Mouse (Mus musculus): Measurements from ENCODE around the gene Ccp110. TPM values are rescaled to one million over a fixed set of nuclear protein-coding genes. Genes with fewer than 3 reads are reported as not detected.

Gene Ccp110
- polyA plus RNA-seq, 2 experiments = 4.2 to 13.8 TPM

DNA sequence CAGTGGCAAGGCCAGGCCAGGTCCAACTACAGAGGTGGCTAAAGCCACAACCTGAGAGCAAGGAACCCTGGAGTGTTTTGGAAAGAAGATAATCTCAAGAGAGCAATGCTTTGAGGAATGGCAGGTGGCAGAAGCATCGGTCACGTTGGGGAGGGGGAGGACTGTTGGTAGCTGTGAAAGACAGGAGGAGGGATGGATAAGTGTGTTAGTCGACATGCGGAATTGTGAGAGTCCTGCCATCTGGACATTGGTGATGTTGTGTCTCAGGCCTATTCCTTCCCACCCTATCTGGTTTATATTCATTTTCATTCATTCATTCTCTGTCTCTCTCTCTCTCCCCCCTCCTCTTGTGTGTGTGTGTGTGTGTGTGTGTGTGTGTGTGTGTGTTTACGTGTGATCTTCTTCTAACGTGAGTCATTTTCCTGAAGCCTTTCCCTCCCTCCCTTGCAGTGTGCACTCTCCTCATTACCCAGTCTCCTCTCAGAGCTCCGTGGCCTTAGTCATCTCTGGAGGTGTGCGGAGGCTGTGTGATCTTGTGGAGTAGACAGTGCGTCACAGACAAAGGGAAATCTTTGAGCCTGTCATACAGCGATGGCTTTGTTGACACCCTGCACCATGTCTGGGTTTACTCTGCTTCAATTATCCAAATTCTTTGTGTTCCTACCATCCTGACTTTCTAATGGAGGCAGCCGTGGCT lies 71.1 kb downstream of the Ccp110 start:
- TF ChIP-seq CTCF (IDR thresholded peaks at IDR 0.05; ENCODE audit: low read depth) (no peak), EP300 (IDR thresholded peaks at IDR 0.05; ENCODE audit: low read depth) (no peak)
- no peak overlapping the region for H3K9ac ChIP-seq (replicated peaks)
- H3K36me3 ChIP-seq (replicated peaks; ENCODE audit: control insufficient read depth, insufficient read depth, low read depth) = no peaks in the 10 kb centered on the region
- WGBS (ENCODE audit: insufficient replicate concordance) = 86% methylated on average over 11 of the region's 11 CpGs
- no peaks in the 10 kb centered on the region for H3K9me3 ChIP-seq (ENCODE audit: control insufficient read depth, low read length)
- no peak for ATAC-seq (ENCODE audit: insufficient read depth)
- H3K4me3 ChIP-seq (ENCODE audit: insufficient read depth in 1 of 2, low read depth in 2 of 2, low read length in 2 of 2) = no peak overlapping the region
- H3K27ac ChIP-seq = no peak overlapping the region
- no peaks in the 10 kb centered on the region for H3K4me1 ChIP-seq (replicated peaks; ENCODE audit: control insufficient read depth in 2 of 2, insufficient read depth in 2 of 2, low read length in 1 of 2)
- no peak for DNase-seq (ENCODE audit: low read depth in 3 of 3, low spot score in 3 of 3)
- H3K27me3 ChIP-seq (ENCODE audit: control insufficient read depth, insufficient read depth, low read length) = no peaks in the 10 kb centered on the region
- H3K4me2 ChIP-seq (ENCODE audit: low read depth) = no peak overlapping the region

GRCm38 (mm10) chr7:118786091-118786490 lies 73.7 kb downstream of the Ccp110 start:
- Histone ChIP-seq H3K27ac (no peak overlapping the region), H3K4me1 (replicated peaks; ENCODE audit: control insufficient read depth in 2 of 2, insufficient read depth in 2 of 2, low read length in 1 of 2) (no peaks in the 10 kb centered on the region), H3K9ac (replicated peaks) (no peak overlapping the region), H3K9me3 (ENCODE audit: control insufficient read depth, low read length) (no peaks in the 10 kb centered on the region), H3K27me3 (ENCODE audit: control insufficient read depth, insufficient read depth, low read length) (no peaks in the 10 kb centered on the region), H3K36me3 (replicated peaks; ENCODE audit: control insufficient read depth, insufficient read depth, low read depth) (no peaks in the 10 kb centered on the region), H3K4me3 (ENCODE audit: insufficient read depth in 1 of 2, low read depth in 2 of 2, low read length in 2 of 2) (no peak overlapping the region), H3K4me2 (ENCODE audit: low read depth) (no peak overlapping the region)
- 75% methylated on average over 6 of the region's 6 CpGs for WGBS (ENCODE audit: insufficient replicate concordance)
- no peak for DNase-seq (ENCODE audit: low read depth in 3 of 3, low spot score in 3 of 3)
- TF ChIP-seq CTCF (IDR thresholded peaks at IDR 0.05; ENCODE audit: low read depth) (no peak), EP300 (IDR thresholded peaks at IDR 0.05; ENCODE audit: low read depth) (no peak)
- ATAC-seq (ENCODE audit: insufficient read depth) = no peak

Other genes starting within 250 kb of the Ccp110 start
- 1.2 and 1.5 TPM in 2 replicates for gene Itpripl2, start 220.6 kb upstream of the Ccp110 start, polyA plus RNA-seq (2012; rRNA removed)
- gene Itpripl2, start 220.6 kb upstream of the Ccp110 start, polyA plus RNA-seq (2014; fragmentation: Nextera tagmentation; extraction: Ambion mirVana) = 0.43 and 0.47 TPM in 2 replicates
- gene Coq7, start 179.2 kb upstream of the Ccp110 start, polyA plus RNA-seq (2012; rRNA removed) = 17.6 and 34.1 TPM in 2 replicates
- 56.2 and 56.7 TPM in 2 replicates for gene Coq7, start 179.2 kb upstream of the Ccp110 start, polyA plus RNA-seq (2014; fragmentation: Nextera tagmentation; extraction: Ambion mirVana)
- 0.11 and 0.14 TPM in 2 replicates for gene Tmc7, start 127.8 kb upstream of the Ccp110 start, polyA plus RNA-seq (2012; rRNA removed)
- 0.24 and 0.30 TPM in 2 replicates for gene Tmc7, start 127.8 kb upstream of the Ccp110 start, polyA plus RNA-seq (2014; fragmentation: Nextera tagmentation; extraction: Ambion mirVana)
- not detected in 2 replicates for gene Tmc5, start 115.3 kb upstream of the Ccp110 start, polyA plus RNA-seq (2012; rRNA removed)
- not detected in 2 replicates for gene Tmc5, start 115.3 kb upstream of the Ccp110 start, polyA plus RNA-seq (2014; fragmentation: Nextera tagmentation; extraction: Ambion mirVana)
- 25.1 and 27.5 TPM in 2 replicates for gene Gde1, start 6.8 kb upstream of the Ccp110 start, polyA plus RNA-seq (2012; rRNA removed)
- gene Gde1, start 6.8 kb upstream of the Ccp110 start, polyA plus RNA-seq (2014; fragmentation: Nextera tagmentation; extraction: Ambion mirVana) = 46.3 and 46.9 TPM in 2 replicates
- 26.1 and 31.1 TPM in 2 replicates for gene Vps35l, start 27.7 kb downstream of the Ccp110 start, polyA plus RNA-seq (2012; rRNA removed)
- 32.0 and 33.2 TPM in 2 replicates for gene Vps35l, start 27.7 kb downstream of the Ccp110 start, polyA plus RNA-seq (2014; fragmentation: Nextera tagmentation; extraction: Ambion mirVana)
- 0.21 and 0.40 TPM in 2 replicates for gene Iqck, start 143.2 kb downstream of the Ccp110 start, polyA plus RNA-seq (2012; rRNA removed)
- 0.22 and 0.27 TPM in 2 replicates for gene Iqck, start 143.2 kb downstream of the Ccp110 start, polyA plus RNA-seq (2014; fragmentation: Nextera tagmentation; extraction: Ambion mirVana)
- 8.0 and 11.0 TPM in 2 replicates for gene Knop1, start 143.7 kb downstream of the Ccp110 start, polyA plus RNA-seq (2012; rRNA removed)
- 32.0 and 34.8 TPM in 2 replicates for gene Knop1, start 143.7 kb downstream of the Ccp110 start, polyA plus RNA-seq (2014; fragmentation: Nextera tagmentation; extraction: Ambion mirVana)